Mouse (Mus musculus) large intestine, adult 2 months (tissue): ENCODE results near the gene Maml2. TPM values are rescaled to one million over a fixed set of nuclear protein-coding genes. Genes with fewer than 3 reads are reported as not detected.

Experiments used
- DNase-seq: peaks from one replicate; pipeline ENCODE4 v3.0.0-alpha.2; 2012; ENCODE audit warnings: low read depth, low spot score
- WGBS: fragments of 180-500 bp; shearing (Covaris S2); methylation state at CpG from one replicate; pipeline ENCODE4 v1.1.7; 2018; 5-methylcytosine and 5-hydroxymethylcytosine counted together
- polyA plus RNA-seq: library from polyadenylated mRNA; depleted of rRNA; stranded (reverse); fragments of >200 nt; gene quantifications from 2 replicates; pipeline ENCODE4 v1.2.3, GENCODE M21; 2012; rRNA removed

Maml2 gene
- polyA plus RNA-seq, 1 experiment = 1.4 TPM

DNA sequence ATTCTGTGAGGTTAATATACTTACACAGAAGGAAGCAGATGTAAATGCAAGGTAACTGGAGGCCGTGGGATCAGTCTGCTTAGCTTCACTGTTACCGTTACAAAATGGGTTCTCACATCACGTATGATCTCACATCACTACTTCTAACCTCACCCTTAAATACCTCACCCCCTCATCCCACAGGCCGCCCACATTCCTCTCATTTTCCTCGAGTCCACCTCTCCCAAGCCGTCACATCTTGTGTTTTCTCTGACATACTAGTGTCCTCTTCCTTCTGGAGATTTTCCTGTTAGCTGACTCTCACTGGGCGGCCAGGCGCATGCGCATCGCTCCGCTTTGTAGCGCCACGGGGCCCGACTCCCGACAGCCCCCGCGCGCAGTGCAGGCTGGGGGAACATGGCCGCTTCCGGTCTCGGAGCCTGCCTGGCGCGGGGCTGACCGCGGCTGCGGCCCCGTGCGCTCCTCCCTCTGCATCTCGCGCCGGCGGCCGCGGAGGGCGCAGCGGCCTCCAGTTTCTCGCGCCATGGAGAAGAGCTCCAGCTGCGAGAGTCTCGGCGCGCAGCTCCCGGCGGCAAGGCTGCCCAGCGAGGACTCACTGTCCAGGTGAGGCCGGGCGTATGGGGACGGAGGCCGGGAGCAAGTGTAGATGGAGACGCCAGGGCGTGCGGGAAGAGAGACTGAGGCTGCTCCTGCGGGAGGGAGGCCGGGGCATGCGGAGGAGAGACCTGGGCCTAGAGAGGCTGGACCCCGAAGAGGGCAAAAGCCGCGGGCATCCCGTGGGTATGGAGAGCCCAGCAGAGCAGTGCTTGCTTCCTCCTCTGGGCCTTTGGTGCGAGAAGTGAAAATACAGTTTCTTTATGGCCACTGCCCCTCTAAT, 451.3 kb downstream of the Maml2 start:
- under 1% methylated on average over 60 of the region's 60 CpGs for WGBS
- DNase-seq = peak; percentile 80

- no peak for DNase-seq
- WGBS = 2% methylated on average over 7 of the region's 7 CpGs
Observed at GRCm38 (mm10) chr9:13749675-13749998, 451.9 kb downstream of the Maml2 start.

- no peak for DNase-seq
- 51% methylated on average over 4 of the region's 4 CpGs for WGBS
Observed at GRCm38 (mm10) chr9:13752543-13752942, 454.8 kb downstream of the Maml2 start.

Other genes starting within 250 kb of the Maml2 start
- 0.97 and 1.2 TPM in 2 replicates for gene Jrkl, start 52.1 kb upstream of the Maml2 start, polyA plus RNA-seq
- 5.4 and 7.8 TPM in 2 replicates for gene Ccdc82, start 51.0 kb upstream of the Maml2 start, polyA plus RNA-seq
- not detected in 2 replicates for gene Gm17571, start 148.8 kb downstream of the Maml2 start, polyA plus RNA-seq